Mouse (Mus musculus) bone marrow macrophage, adult 2 months (primary cell): ENCODE results near the gene Sepsecs. TPM values are rescaled to one million over a fixed set of nuclear protein-coding genes. Genes with fewer than 3 reads are reported as not detected.

Experiments
- H3K27ac ChIP-seq: 2 replicates; pipeline ENCODE4 v1.5.1; 2012; ENCODE audit warnings: low read depth, low read length; ENCODE audit not compliant: insufficient read depth
- H3K4me1 ChIP-seq: 2 replicates; pipeline ENCODE4 v1.6.1; 2012; ENCODE audit warnings: low read length; ENCODE audit not compliant: control insufficient read depth, insufficient read depth
- H3K4me3 ChIP-seq: 2 replicates; pipeline ENCODE4 v1.5.1; 2012; ENCODE audit warnings: mild to moderate bottlenecking, low read length, moderate library complexity; ENCODE audit not compliant: insufficient read depth
- CTCF ChIP-seq: IDR thresholded peaks from 2 replicates; pipeline ENCODE4 v1.5.1; 2012; ENCODE audit warnings: low read depth, mild to moderate bottlenecking, low read length, moderate library complexity
- POLR2A ChIP-seq: IDR thresholded peaks from 2 replicates; pipeline ENCODE4 v1.6.1; 2012; ENCODE audit warnings: mild to moderate bottlenecking, low read depth, low read length, borderline replicate concordance
- polyA plus RNA-seq: library from polyadenylated mRNA; stranded (reverse); fragments of >200 nt; gene quantifications from 2 replicates; pipeline ENCODE4 v1.2.4, GENCODE M21; 2012; ENCODE audit not compliant: missing spikeins, insufficient read depth, insufficient read length

Sepsecs gene
- polyA plus RNA-seq, 1 experiment = 7.4 TPM

DNA sequence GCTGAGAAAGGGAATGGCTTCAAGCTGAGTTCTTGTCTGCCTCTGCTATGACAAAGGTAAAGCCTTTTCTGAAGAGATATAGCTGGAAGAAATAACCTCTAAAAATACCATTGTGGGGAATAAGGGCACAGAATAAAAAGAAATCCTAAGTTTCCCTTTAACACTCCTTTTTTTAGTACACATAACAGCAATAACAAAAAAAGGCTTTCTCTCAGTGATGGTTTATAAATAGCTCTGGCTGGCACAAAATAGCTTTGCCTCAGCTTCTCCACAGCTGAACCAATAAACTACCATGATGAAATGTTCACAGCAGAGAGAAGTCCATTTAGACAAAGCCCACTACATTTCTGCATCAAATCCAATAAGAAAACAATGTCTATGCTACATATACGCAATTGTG, 17.4 kb downstream of the Sepsecs start:
- Histone ChIP-seq H3K4me1 (no peaks in the 10 kb centered on the region), H3K4me3 (no peak overlapping the region), H3K27ac (no peak overlapping the region)
- TF ChIP-seq CTCF (no peak), POLR2A (no peak)

GRCm38 (mm10) chr5:52643947-52644840, 25.3 kb downstream of the Sepsecs start:
- TF ChIP-seq POLR2A (no peak), CTCF (no peak)
- Histone ChIP-seq H3K4me3 (no peak overlapping the region), H3K4me1 (no peaks in the 10 kb centered on the region), H3K27ac (no peak overlapping the region)

DNA sequence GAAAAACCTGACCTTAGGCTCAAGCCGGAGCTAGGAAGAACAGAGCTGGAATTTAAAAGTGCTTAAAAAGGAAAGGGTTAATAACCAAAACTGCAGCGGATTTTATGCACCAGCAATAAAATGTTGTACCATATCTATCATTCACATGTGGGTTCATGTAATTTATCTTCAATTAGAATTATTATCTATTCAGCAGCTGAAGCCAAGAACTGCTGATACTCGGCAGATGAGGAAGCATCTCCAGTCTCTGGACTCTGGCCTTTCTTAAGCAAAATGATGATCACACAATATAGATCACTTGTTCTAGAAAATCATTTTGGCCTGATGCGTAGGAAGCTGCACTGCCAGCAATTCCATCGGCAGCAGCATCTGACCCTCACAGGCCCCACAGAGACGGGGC, 27.8 kb downstream of the Sepsecs start:
- TF ChIP-seq POLR2A = no peak
- TF ChIP-seq CTCF = no peak

DNA sequence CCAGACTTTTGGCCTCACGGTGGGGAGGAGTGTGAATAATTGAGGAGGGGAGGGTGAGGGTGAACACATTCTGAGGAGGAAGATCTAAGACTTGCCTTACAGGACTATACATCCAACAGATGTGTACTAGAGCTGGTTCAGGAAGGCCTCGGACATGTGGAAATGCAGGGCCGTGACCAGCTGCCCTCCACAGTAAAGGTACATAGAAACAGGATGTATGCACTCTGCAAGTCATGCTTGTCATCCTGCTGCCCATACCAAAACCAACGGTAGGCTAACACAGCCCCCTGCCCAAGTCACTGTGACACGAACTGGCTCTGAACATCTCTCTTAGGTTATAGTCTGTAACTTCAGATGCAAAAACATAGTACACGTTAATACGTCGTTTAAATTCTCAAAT, 30.6 kb downstream of the Sepsecs start:
- Histone ChIP-seq H3K27ac (no peak overlapping the region), H3K4me3 (no peak overlapping the region)
- TF ChIP-seq POLR2A = no peak
- no peak for TF ChIP-seq CTCF

More for the DNA sequence above, 27.8 kb downstream of the Sepsecs start:
- Histone ChIP-seq H3K27ac (no peak overlapping the region), H3K4me1 (no peaks in the 10 kb centered on the region), H3K4me3 (no peak overlapping the region)

GRCm38 (mm10) chr5:52638006-52638405, 31.5 kb downstream of the Sepsecs start:
- no peak overlapping the region for H3K27ac ChIP-seq

More for the DNA sequence above, 30.6 kb downstream of the Sepsecs start:
- H3K4me1 ChIP-seq = no peaks in the 10 kb centered on the region

GRCm38 (mm10) chr5:52636923-52637322, 32.6 kb downstream of the Sepsecs start:
- H3K27ac ChIP-seq = no peak overlapping the region
- no peak for TF ChIP-seq POLR2A
- TF ChIP-seq CTCF = no peak
- H3K4me1 ChIP-seq = no peaks in the 10 kb centered on the region
- no peak overlapping the region for H3K4me3 ChIP-seq

More at GRCm38 (mm10) chr5:52638006-52638405, 31.5 kb downstream of the Sepsecs start:
- Histone ChIP-seq H3K4me1 (no peaks in the 10 kb centered on the region), H3K4me3 (no peak overlapping the region)
- no peak for TF ChIP-seq CTCF

- no peak overlapping the region for H3K27ac ChIP-seq
- no peak overlapping the region for H3K4me3 ChIP-seq
- H3K4me1 ChIP-seq = no peaks in the 10 kb centered on the region
- TF ChIP-seq CTCF = no peak
- TF ChIP-seq POLR2A = no peak
These were observed 33.3 kb downstream of the Sepsecs start for GRCm38 (mm10) chr5:52636025-52636755.

DNA sequence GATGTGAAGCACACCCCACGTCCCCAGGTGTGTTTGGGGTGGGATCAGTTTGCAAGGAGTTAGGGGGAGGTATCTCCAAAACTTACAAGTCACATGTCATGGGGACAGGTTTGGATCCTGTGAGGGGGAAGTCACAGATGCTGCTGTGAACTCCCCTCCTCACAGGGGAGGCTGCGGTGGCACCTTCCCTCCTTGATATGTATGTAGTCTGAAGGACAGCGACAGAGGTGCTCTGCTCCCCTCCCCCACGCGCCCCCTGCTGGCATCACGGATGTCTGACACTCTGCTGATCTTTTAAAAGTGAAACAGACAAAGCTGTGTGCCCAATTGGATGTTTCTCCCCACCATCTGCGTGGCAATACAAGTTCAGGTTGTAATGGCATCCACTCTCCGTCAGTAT, 35.5 kb downstream of the Sepsecs start:
- Histone ChIP-seq H3K27ac (no peak overlapping the region), H3K4me1 (no peaks in the 10 kb centered on the region), H3K4me3 (no peak overlapping the region)
- no peak for TF ChIP-seq POLR2A
- no peak for TF ChIP-seq CTCF

- TF ChIP-seq CTCF (no peak), POLR2A (no peak)
- H3K4me3 ChIP-seq = no peak overlapping the region
- H3K27ac ChIP-seq = no peak overlapping the region
- H3K4me1 ChIP-seq = peaks cover 2% of the 10 kb centered on the region; the same call in 1 of the 2 replicates
These were observed 39.0 kb downstream of the Sepsecs start for GRCm38 (mm10) chr5:52630541-52630940.

DNA sequence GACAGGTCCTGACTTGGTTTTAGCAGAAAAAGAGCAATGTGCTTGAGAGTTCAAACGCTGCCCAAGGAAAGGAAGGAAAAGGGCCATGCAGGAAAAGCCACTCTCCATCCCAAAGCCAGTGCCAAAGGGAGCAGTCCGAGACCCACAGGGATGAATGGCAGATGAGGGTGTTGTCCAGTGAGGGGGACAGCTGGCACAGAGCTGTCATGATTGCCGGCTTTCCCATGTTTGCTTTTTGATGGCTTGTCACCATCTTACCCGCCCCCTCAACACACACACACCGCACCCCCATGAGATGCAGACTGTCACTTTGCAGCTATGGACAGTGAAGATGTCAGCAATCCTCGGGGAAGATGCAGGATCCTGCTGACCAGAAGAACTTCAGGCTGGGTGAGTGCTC, 40.3 kb downstream of the Sepsecs start:
- H3K4me3 ChIP-seq = no peak overlapping the region
- no peak for TF ChIP-seq CTCF
- no peak for TF ChIP-seq POLR2A
- H3K4me1 ChIP-seq = peaks cover 2% of the 10 kb centered on the region; the same call in 1 of the 2 replicates
- no peak overlapping the region for H3K27ac ChIP-seq
